Mouse (Mus musculus): ENCODE data around the gene Mb. TPM values are rescaled to one million over a fixed set of nuclear protein-coding genes. Genes with fewer than 3 reads are reported as not detected.

Mb gene
- total and polyA plus RNA-seq, 2 experiments, result 7.1 TPM; not detected in 1

DNA sequence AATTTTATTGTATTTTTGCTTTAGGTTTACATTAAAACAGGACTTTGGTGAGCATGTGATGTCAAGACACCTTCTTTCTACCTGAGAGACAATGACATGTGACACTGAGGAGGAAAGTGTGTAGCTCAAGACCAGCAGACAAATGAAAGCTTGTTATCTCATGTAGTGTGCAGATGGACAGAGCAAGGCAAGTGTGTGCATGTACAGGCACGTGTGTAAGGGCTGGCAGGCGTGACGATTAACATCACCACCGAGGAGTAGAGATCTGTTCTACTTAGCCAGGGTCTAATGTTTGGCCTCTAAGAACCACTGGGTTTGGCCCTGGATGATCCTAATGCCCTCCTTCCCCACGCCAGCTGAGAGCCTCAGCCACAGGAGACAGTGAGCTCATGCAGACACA lies 40.1 kb upstream of the Mb start:
- Histone ChIP-seq H3K27me3 (ENCODE audit: control insufficient read depth, insufficient read depth, low read length) (no peaks in the 10 kb centered on the region), H3K9ac (ENCODE audit: low read depth, low read length) (no peak overlapping the region), H3K4me1 (ENCODE audit: control insufficient read depth, insufficient read depth, low read length) (no peaks in the 10 kb centered on the region), H3K4me3 (ENCODE audit: insufficient read depth, low read depth, low read length) (no peak overlapping the region), H3K79me2 (ENCODE audit: control insufficient read depth, insufficient read depth, low read length) (no peaks in the 10 kb centered on the region), H3K36me3 (ENCODE audit: control insufficient read depth, insufficient read depth, low read length) (peaks cover 19% of the 10 kb centered on the region; the same call in 1 of the 2 replicates), H3K27ac (replicated peaks; ENCODE audit: insufficient read depth, low read depth, low read length) (no peak overlapping the region)
- no peak for TF ChIP-seq CTCF (IDR thresholded peaks at IDR 0.05; ENCODE audit: low read depth, low read length)
- TF ChIP-seq POLR2A (IDR thresholded peaks at IDR 0.05; ENCODE audit: extremely low read depth, insufficient read depth, low read length), result no peak
- DNase-seq (ENCODE audit: extremely low read depth, low read depth, low spot score), result no peak
- 97% methylated on average over 5 of the region's 5 CpGs for WGBS

DNA sequence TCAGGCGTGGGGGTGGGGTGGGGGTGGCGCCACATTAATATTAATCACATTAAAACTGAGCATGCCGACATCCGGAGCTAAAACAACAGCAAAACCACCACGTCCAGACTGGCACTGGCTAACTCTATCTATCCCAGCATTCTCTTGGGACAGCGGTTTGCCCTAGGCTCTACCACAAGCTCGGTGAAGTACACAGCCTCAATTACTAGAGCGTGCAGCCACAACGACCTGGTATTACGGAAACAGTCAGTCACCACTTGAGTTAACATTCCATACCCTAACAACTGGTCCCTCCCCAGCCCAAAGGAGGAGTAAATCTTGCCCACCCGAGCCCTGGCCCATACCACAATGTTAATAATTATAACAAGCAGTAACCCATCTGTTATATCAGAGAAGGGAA lies 38.8 kb upstream of the Mb start:
- H3K27ac ChIP-seq (replicated peaks; ENCODE audit: insufficient read depth, low read depth, low read length), result no peak overlapping the region
- no peak for DNase-seq (ENCODE audit: extremely low read depth, low read depth, low spot score)
- H3K4me1 ChIP-seq (ENCODE audit: control insufficient read depth, insufficient read depth, low read length), result no peaks in the 10 kb centered on the region
- H3K79me2 ChIP-seq (ENCODE audit: control insufficient read depth, insufficient read depth, low read length), result no peaks in the 10 kb centered on the region
- no peak for TF ChIP-seq POLR2A (IDR thresholded peaks at IDR 0.05; ENCODE audit: extremely low read depth, insufficient read depth, low read length)
- no peak for TF ChIP-seq CTCF (IDR thresholded peaks at IDR 0.05; ENCODE audit: low read depth, low read length)
- H3K27me3 ChIP-seq (ENCODE audit: control insufficient read depth, insufficient read depth, low read length), result no peaks in the 10 kb centered on the region
- H3K4me3 ChIP-seq (ENCODE audit: insufficient read depth, low read depth, low read length), result no peak overlapping the region
- WGBS, result 92% methylated on average over 11 of the region's 11 CpGs
- peaks cover 24% of the 10 kb centered on the region for H3K36me3 ChIP-seq (ENCODE audit: control insufficient read depth, insufficient read depth, low read length)
- no peak overlapping the region for H3K9ac ChIP-seq (ENCODE audit: low read depth, low read length)

DNA sequence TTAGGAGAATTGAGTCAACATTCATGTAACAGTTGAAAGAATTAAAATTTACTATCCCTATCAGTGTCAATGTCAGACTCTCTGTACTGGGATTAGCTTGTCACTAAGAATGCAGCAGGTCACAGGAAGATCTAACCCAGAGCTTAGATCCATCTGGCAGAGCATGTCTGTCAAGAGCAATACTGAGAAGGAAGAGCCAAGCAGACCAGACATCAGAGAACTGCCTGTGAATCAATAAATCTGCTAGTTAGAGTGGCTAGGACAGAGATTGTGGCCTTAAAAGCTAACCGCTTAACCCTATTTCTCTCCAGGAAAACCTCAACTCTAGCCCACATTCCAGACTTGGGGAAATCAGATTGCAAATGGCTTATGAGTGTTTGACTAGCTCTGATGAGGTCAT lies 36.0 kb upstream of the Mb start:
- Histone ChIP-seq H3K27ac (replicated peaks; ENCODE audit: insufficient read depth, low read depth, low read length) (no peak overlapping the region), H3K4me1 (ENCODE audit: control insufficient read depth, insufficient read depth, low read length) (no peaks in the 10 kb centered on the region), H3K9ac (ENCODE audit: low read depth, low read length) (no peak overlapping the region), H3K27me3 (ENCODE audit: control insufficient read depth, insufficient read depth, low read length) (no peaks in the 10 kb centered on the region), H3K36me3 (ENCODE audit: control insufficient read depth, insufficient read depth, low read length) (peaks cover 26% of the 10 kb centered on the region), H3K79me2 (ENCODE audit: control insufficient read depth, insufficient read depth, low read length) (no peaks in the 10 kb centered on the region), H3K4me3 (ENCODE audit: insufficient read depth, low read depth, low read length) (no peak overlapping the region)
- TF ChIP-seq POLR2A (IDR thresholded peaks at IDR 0.05; ENCODE audit: extremely low read depth, insufficient read depth, low read length) (no peak), CTCF (IDR thresholded peaks at IDR 0.05; ENCODE audit: low read depth, low read length) (no peak)
- WGBS, result 75% methylated on average over 1 of the region's 1 CpGs
- no peak for DNase-seq (ENCODE audit: extremely low read depth, low read depth, low spot score)

DNA sequence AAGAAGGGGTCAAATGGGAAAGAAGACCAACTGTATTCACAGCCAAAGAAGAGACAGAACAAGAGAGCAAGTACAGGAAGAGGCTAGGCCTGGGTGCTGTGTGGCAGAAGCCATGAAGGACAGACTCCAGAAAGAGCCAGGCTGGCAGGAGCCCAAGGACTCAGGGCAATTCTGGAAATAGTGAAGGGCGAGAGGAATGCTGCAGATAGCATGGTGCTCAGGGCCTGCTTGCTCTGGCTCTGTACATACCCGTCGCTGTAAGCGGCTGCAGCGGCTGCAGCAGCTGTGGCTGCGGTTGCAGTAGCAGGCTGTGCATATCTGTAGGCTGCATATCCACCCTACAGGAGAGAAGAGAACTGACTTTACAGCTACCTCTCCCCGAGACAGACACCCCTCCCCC lies 35.3 kb upstream of the Mb start:
- DNase-seq (ENCODE audit: extremely low read depth, low read depth, low spot score), result no peak
- TF ChIP-seq POLR2A (IDR thresholded peaks at IDR 0.05; ENCODE audit: extremely low read depth, insufficient read depth, low read length) (no peak), CTCF (IDR thresholded peaks at IDR 0.05; ENCODE audit: low read depth, low read length) (no peak)
- H3K79me2 ChIP-seq (ENCODE audit: control insufficient read depth, insufficient read depth, low read length), result no peaks in the 10 kb centered on the region
- WGBS, result 93% methylated on average over 7 of the region's 7 CpGs
- H3K4me1 ChIP-seq (ENCODE audit: control insufficient read depth, insufficient read depth, low read length), result no peaks in the 10 kb centered on the region
- no peak overlapping the region for H3K27ac ChIP-seq (replicated peaks; ENCODE audit: insufficient read depth, low read depth, low read length)
- H3K9ac ChIP-seq (ENCODE audit: low read depth, low read length), result no peak overlapping the region
- no peaks in the 10 kb centered on the region for H3K27me3 ChIP-seq (ENCODE audit: control insufficient read depth, insufficient read depth, low read length)
- peaks cover 26% of the 10 kb centered on the region for H3K36me3 ChIP-seq (ENCODE audit: control insufficient read depth, insufficient read depth, low read length)
- no peak overlapping the region for H3K4me3 ChIP-seq (ENCODE audit: insufficient read depth, low read depth, low read length)

DNA sequence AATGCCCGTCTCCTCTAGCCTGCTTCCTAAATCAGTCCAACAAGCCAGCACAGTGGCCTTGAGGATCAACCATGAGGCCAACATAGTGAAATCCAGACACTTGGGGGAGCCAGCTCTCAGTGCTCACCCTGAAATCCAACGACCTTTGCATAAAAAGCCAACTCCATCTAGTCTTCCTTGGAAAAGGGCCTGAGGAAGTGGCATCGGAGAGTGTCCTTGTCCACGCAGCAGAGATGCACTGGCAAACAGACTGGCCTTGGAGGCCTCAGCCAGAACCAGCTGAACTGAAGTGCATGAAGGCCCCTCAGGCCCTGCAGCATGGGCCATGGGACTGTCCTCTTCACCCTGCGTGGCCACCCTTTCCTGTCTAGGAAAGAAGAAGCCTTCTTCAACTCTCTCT lies 31.0 kb upstream of the Mb start:
- Histone ChIP-seq H3K4me1 (ENCODE audit: control insufficient read depth, insufficient read depth, low read length) (no peaks in the 10 kb centered on the region), H3K27ac (replicated peaks; ENCODE audit: insufficient read depth, low read depth, low read length) (no peak overlapping the region), H3K27me3 (ENCODE audit: control insufficient read depth, insufficient read depth, low read length) (no peaks in the 10 kb centered on the region), H3K9ac (ENCODE audit: low read depth, low read length) (no peak overlapping the region), H3K79me2 (ENCODE audit: control insufficient read depth, insufficient read depth, low read length) (no peaks in the 10 kb centered on the region), H3K36me3 (ENCODE audit: control insufficient read depth, insufficient read depth, low read length) (peaks cover 22% of the 10 kb centered on the region), H3K4me3 (ENCODE audit: insufficient read depth, low read depth, low read length) (no peak overlapping the region)
- 79% methylated on average over 5 of the region's 5 CpGs for WGBS
- no peak for DNase-seq (ENCODE audit: extremely low read depth, low read depth, low spot score)
- TF ChIP-seq CTCF (IDR thresholded peaks at IDR 0.05; ENCODE audit: low read depth, low read length) (no peak), POLR2A (IDR thresholded peaks at IDR 0.05; ENCODE audit: extremely low read depth, insufficient read depth, low read length) (no peak)

DNA sequence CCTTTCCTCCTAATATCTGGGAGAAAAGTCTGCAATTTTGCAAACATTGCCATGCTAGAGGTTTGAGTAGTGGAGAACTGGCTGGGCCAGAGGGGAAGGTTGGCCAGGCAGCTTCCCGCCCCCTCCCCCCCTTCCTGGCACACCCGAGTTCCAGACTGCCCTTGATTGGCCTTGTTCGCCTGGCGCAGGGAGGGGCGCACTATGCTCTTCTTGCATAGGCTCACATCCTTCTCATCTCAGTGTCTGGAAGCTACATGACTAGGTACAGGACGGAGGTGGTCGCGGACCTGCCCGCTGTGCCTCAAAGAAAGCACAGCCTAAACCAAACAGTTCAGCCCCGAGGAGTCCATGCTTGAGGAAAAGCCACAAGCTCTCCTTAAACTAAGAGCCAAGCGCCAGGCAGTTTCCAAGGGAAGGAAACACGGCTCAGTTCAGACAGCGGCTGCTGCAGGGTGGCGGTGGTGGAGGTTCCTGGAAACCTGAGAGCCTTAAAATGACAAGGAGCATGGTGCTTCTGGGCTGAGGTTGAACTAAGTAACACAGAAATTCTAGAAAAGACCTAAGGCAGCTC lies 30.3 kb upstream of the Mb start:
- no peak for DNase-seq (ENCODE audit: extremely low read depth, low read depth, low spot score)
- no peak overlapping the region for H3K4me3 ChIP-seq (ENCODE audit: insufficient read depth, low read depth, low read length)
- peaks cover 21% of the 10 kb centered on the region for H3K36me3 ChIP-seq (ENCODE audit: control insufficient read depth, insufficient read depth, low read length)
- no peak for TF ChIP-seq CTCF (IDR thresholded peaks at IDR 0.05; ENCODE audit: low read depth, low read length)
- TF ChIP-seq POLR2A (IDR thresholded peaks at IDR 0.05; ENCODE audit: extremely low read depth, insufficient read depth, low read length), result no peak
- H3K79me2 ChIP-seq (ENCODE audit: control insufficient read depth, insufficient read depth, low read length), result no peaks in the 10 kb centered on the region
- H3K27ac ChIP-seq (replicated peaks; ENCODE audit: insufficient read depth, low read depth, low read length), result no peak overlapping the region
- 85% methylated on average over 14 of the region's 14 CpGs for WGBS
- no peak overlapping the region for H3K9ac ChIP-seq (ENCODE audit: low read depth, low read length)
- no peaks in the 10 kb centered on the region for H3K27me3 ChIP-seq (ENCODE audit: control insufficient read depth, insufficient read depth, low read length)
- H3K4me1 ChIP-seq (ENCODE audit: control insufficient read depth, insufficient read depth, low read length), result no peaks in the 10 kb centered on the region

All from liver, adult 2 months (tissue).